Mouse (Mus musculus): ENCODE measurements around the gene Adra1b. TPM values are rescaled to one million over a fixed set of nuclear protein-coding genes. Genes with fewer than 3 reads are reported as not detected.

Adra1b gene
- total RNA-seq (2021) = under 1 TPM; 0.18 to 0.28 TPM
- long read RNA-seq, experiment 1 = 0 reads
- long read RNA-seq, experiment 2 = 0 reads

- DNase-seq (ENCODE audit: low spot score) = no peak
Observed at GRCm38 (mm10) chr11:43901051-43901654, at the start of gene Adra1b. Gene Adra1b (minus strand): TSS chr11:43901210.

GRCm38 (mm10) chr11:43950274-43950673, 49.3 kb upstream of the Adra1b start:
- DNase-seq (ENCODE audit: low spot score) = no peak

GRCm38 (mm10) chr11:43943781-43944180, 42.8 kb upstream of the Adra1b start:
- DNase-seq (ENCODE audit: low spot score) = no peak

GRCm38 (mm10) chr11:43943167-43943566, 42.2 kb upstream of the Adra1b start:
- DNase-seq (ENCODE audit: low spot score) = no peak

- no peak for DNase-seq (ENCODE audit: low spot score)
Observed at GRCm38 (mm10) chr11:43940501-43941202, 39.6 kb upstream of the Adra1b start.

- DNase-seq (ENCODE audit: low spot score) = no peak
Observed at GRCm38 (mm10) chr11:43936023-43936422, 35.0 kb upstream of the Adra1b start.

GRCm38 (mm10) chr11:43933480-43933879, 32.5 kb upstream of the Adra1b start:
- DNase-seq (ENCODE audit: low spot score) = no peak

- DNase-seq (ENCODE audit: low spot score) = no peak
Observed at GRCm38 (mm10) chr11:43933000-43933399, 32.0 kb upstream of the Adra1b start.

- DNase-seq (ENCODE audit: low spot score) = no peak
Observed at GRCm38 (mm10) chr11:43930191-43930590, 29.2 kb upstream of the Adra1b start.

GRCm38 (mm10) chr11:43929706-43930105, 28.7 kb upstream of the Adra1b start:
- DNase-seq (ENCODE audit: low spot score) = no peak

GRCm38 (mm10) chr11:43929178-43929577, 28.2 kb upstream of the Adra1b start:
- peak; percentile 53 for DNase-seq (ENCODE audit: low spot score)

- peak; percentile 30 for DNase-seq (ENCODE audit: low spot score)
Observed at GRCm38 (mm10) chr11:43927133-43927815, 26.3 kb upstream of the Adra1b start.

GRCm38 (mm10) chr11:43926163-43926562, 25.2 kb upstream of the Adra1b start:
- peak; percentile 25 for DNase-seq (ENCODE audit: low spot score)

GRCm38 (mm10) chr11:43925584-43925983, 24.6 kb upstream of the Adra1b start:
- peak; percentile 22 for DNase-seq (ENCODE audit: low spot score)

GRCm38 (mm10) chr11:43921701-43922100, 20.7 kb upstream of the Adra1b start:
- DNase-seq (ENCODE audit: low spot score) = no peak

GRCm38 (mm10) chr11:43919492-43920055, 18.6 kb upstream of the Adra1b start:
- DNase-seq (ENCODE audit: low spot score) = peak; percentile 43

GRCm38 (mm10) chr11:43914552-43915447, 13.8 kb upstream of the Adra1b start:
- DNase-seq (ENCODE audit: low spot score) = no peak

GRCm38 (mm10) chr11:43912136-43912888, 11.3 kb upstream of the Adra1b start:
- no peak for DNase-seq (ENCODE audit: low spot score)

GRCm38 (mm10) chr11:43911646-43912045, 10.6 kb upstream of the Adra1b start:
- no peak for DNase-seq (ENCODE audit: low spot score)

- DNase-seq (ENCODE audit: low spot score) = no peak
Observed at GRCm38 (mm10) chr11:43903351-43903750, 2.3 kb upstream of the Adra1b start.
